Mouse (Mus musculus) splenic B cell, adult 2 months (primary cell): ENCODE results near the gene Fancc.
A peak's percentile ranks its signal among the peaks of the same experiment; 100 is the strongest.
"Not testable (repeated sequence)": the region's sequence is repeated elsewhere in the genome, so short reads cannot be mapped to it uniquely, and the experiment has no call there.

ENCODE experiments used
- DNase-seq: peaks from one replicate; pipeline ENCODE4 v3.0.0-alpha.2; 2011; ENCODE audit warnings: low read depth, low spot score
- H3K27me3 ChIP-seq: 2 replicates; pipeline ENCODE4 v1.6.1; 2012; ENCODE audit warnings: mild to moderate bottlenecking, low read length, moderate library complexity, mixed read lengths; ENCODE audit not compliant: control insufficient read depth, poor library complexity, insufficient read depth, severe bottlenecking
- H3K36me3 ChIP-seq: 2 replicates; pipeline ENCODE4 v1.6.1; 2012; ENCODE audit warnings: mild to moderate bottlenecking, low read length, moderate library complexity, mixed read lengths; ENCODE audit not compliant: control insufficient read depth, poor library complexity, insufficient read depth, severe bottlenecking

Fancc gene

GRCm38 (mm10) chr13:63499489-63499888 is 2.4 kb upstream of the Fancc start:
- Histone ChIP-seq H3K36me3 (no peaks in the 10 kb centered on the region), H3K27me3 (no peaks in the 10 kb centered on the region)
- DNase-seq = no peak

GRCm38 (mm10) chr13:63487707-63488042 is 9.4 kb downstream of the Fancc start:
- DNase-seq = no peak
- no peaks in the 10 kb centered on the region for H3K36me3 ChIP-seq
- no peaks in the 10 kb centered on the region for H3K27me3 ChIP-seq

- DNase-seq = no peak
- H3K27me3 ChIP-seq = no peaks in the 10 kb centered on the region
Observed at GRCm38 (mm10) chr13:63486791-63487706, 10.0 kb downstream of the Fancc start.

GRCm38 (mm10) chr13:63475356-63475755 is 21.7 kb downstream of the Fancc start:
- no peak for DNase-seq
- Histone ChIP-seq H3K27me3 (no peaks in the 10 kb centered on the region), H3K36me3 (no peaks in the 10 kb centered on the region)

More at GRCm38 (mm10) chr13:63486791-63487706, 10.0 kb downstream of the Fancc start:
- no peaks in the 10 kb centered on the region for H3K36me3 ChIP-seq

- DNase-seq = no peak
- Histone ChIP-seq H3K27me3 (no peaks in the 10 kb centered on the region; the same call in 1 of the 2 replicates), H3K36me3 (no peaks in the 10 kb centered on the region)
Observed at GRCm38 (mm10) chr13:63452898-63453297, 44.2 kb downstream of the Fancc start.

GRCm38 (mm10) chr13:63451140-63451539 is 45.9 kb downstream of the Fancc start:
- DNase-seq = no peak
- Histone ChIP-seq H3K27me3 (no peaks in the 10 kb centered on the region; the same call in 1 of the 2 replicates), H3K36me3 (no peaks in the 10 kb centered on the region)

- Histone ChIP-seq H3K36me3 (no peaks in the 10 kb centered on the region), H3K27me3 (no peaks in the 10 kb centered on the region)
- peak; percentile 16 for DNase-seq
Observed at GRCm38 (mm10) chr13:63445419-63445818, 51.7 kb downstream of the Fancc start.

- no peaks in the 10 kb centered on the region for H3K27me3 ChIP-seq
- no peaks in the 10 kb centered on the region for H3K36me3 ChIP-seq
- DNase-seq = peak; percentile 56
Observed at GRCm38 (mm10) chr13:63432759-63433158, 64.3 kb downstream of the Fancc start.

GRCm38 (mm10) chr13:63431857-63432191 is 65.3 kb downstream of the Fancc start:
- H3K36me3 ChIP-seq = no peaks in the 10 kb centered on the region
- DNase-seq = no peak
- H3K27me3 ChIP-seq = no peaks in the 10 kb centered on the region

- DNase-seq = peak; percentile 97
- Histone ChIP-seq H3K27me3 (no peaks in the 10 kb centered on the region), H3K36me3 (no peaks in the 10 kb centered on the region)
Observed at GRCm38 (mm10) chr13:63431030-63431856, 65.8 kb downstream of the Fancc start.

- DNase-seq = no peak
Observed at GRCm38 (mm10) chr13:63430681-63431029, 66.4 kb downstream of the Fancc start.

GRCm38 (mm10) chr13:63430206-63430605 is 66.9 kb downstream of the Fancc start:
- H3K36me3 ChIP-seq = no peaks in the 10 kb centered on the region
- peak; percentile 9 for DNase-seq
- H3K27me3 ChIP-seq = no peaks in the 10 kb centered on the region

More at GRCm38 (mm10) chr13:63430681-63431029, 66.4 kb downstream of the Fancc start:
- no peaks in the 10 kb centered on the region for H3K36me3 ChIP-seq
- no peaks in the 10 kb centered on the region for H3K27me3 ChIP-seq

- not testable (repeated sequence) for H3K36me3 ChIP-seq, H3K27me3 ChIP-seq, DNase-seq
Observed at GRCm38 (mm10) chr13:63428211-63428610, 68.9 kb downstream of the Fancc start.

- no peaks in the 10 kb centered on the region for H3K27me3 ChIP-seq
- no peak for DNase-seq
- H3K36me3 ChIP-seq = no peaks in the 10 kb centered on the region
Observed at GRCm38 (mm10) chr13:63423060-63423459, 74.0 kb downstream of the Fancc start.

- no peaks in the 10 kb centered on the region for H3K27me3 ChIP-seq
- no peaks in the 10 kb centered on the region for H3K36me3 ChIP-seq
- no peak for DNase-seq
Observed at GRCm38 (mm10) chr13:63421225-63421624, 75.9 kb downstream of the Fancc start.
